Mouse (Mus musculus) ES-E14 (cell line): ENCODE measurements around the gene Tex52.

ENCODE experiments used
- CHD2 ChIP-seq: IDR thresholded peaks from 2 replicates; pipeline ENCODE4 v1.6.1; 2014; ENCODE audit warnings: mild to moderate bottlenecking, low read depth, low read length, inconsistent platforms
- HCFC1 ChIP-seq: IDR thresholded peaks from 2 replicates; pipeline ENCODE4 v1.6.1; 2012; ENCODE audit warnings: low read length, inconsistent platforms, borderline replicate concordance; ENCODE audit not compliant: insufficient read depth
- MAFK ChIP-seq: IDR thresholded peaks from 2 replicates; pipeline ENCODE4 v1.6.1; 2014; ENCODE audit warnings: mild to moderate bottlenecking, low read depth, low read length, inconsistent platforms; ENCODE audit not compliant: insufficient read depth
- ZNF384 ChIP-seq: IDR thresholded peaks from 2 replicates; pipeline ENCODE4 v1.6.1; 2012; ENCODE audit warnings: low read depth, low read length, inconsistent platforms

- TF ChIP-seq ZNF384: no peak
- no peak for TF ChIP-seq MAFK
- no peak for TF ChIP-seq HCFC1
- TF ChIP-seq CHD2: no peak
These were observed 58.3 kb downstream of the Tex52 start for GRCm38 (mm10) chr6:128433566-128433965.
